Mouse (Mus musculus) heart, postnatal 0 days (tissue): Measurements from ENCODE around the gene Sytl2.

Source experiments
- CTCF ChIP-seq: IDR thresholded peaks from 2 replicates; pipeline ENCODE4 v1.5.1; 2016; ENCODE audit warnings: antibody characterized with exemption, control low read depth, low read depth
- EP300 ChIP-seq: IDR thresholded peaks from 2 replicates; pipeline ENCODE4 v1.6.1; 2016; ENCODE audit warnings: antibody characterized with exemption, low read depth

DNA sequence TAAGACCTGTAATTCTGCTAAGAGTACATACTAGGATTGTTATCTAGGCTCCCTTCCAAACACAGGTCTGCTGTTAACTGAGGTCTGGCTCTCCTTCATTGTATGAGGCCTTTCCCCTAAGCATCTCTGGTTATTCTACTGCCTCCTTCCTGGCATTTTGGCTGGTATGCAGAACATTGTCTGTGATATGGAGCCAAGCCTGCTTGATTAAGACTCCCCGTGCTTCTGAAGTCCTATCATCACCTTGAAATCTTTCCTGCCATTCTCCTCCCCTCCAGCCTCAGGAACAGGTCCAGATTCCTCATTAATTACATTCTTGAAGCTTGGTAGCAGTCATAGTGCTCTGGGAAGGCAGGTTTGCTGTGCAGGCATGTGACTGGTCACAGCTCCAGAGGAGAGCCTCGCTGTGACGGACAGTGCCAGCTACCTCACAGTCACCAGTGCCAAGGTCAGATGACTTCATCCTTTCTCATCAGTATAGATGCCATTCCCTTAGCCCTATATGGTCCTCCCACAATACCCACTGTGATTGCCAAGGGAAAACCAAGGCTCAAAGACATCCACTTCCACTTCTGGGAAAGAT is 30.5 kb downstream of the Sytl2 start:
- TF ChIP-seq CTCF (no peak), EP300 (no peak)
